Mouse (Mus musculus) heart, postnatal 25 days (tissue): ENCODE results near the gene Fkbp15. TPM values are rescaled to one million over a fixed set of nuclear protein-coding genes. Genes with fewer than 3 reads are reported as not detected.

Experiments used
- DNase-seq: peaks from one replicate; pipeline ENCODE4 v3.0.0; 2022; ENCODE audit warnings: low spot score
- intact Hi-C: fragments of 180-260 bp; cut with DNase I; formaldehyde crosslinking; loops from one replicate; pipeline ENCODE4 v1.15.1; 2025
- total RNA-seq, 2 experiments: library from RNA; stranded (reverse); gene quantifications; 2 replicates each; pipeline ENCODE4 v1.2.3; 2021

Fkbp15 gene
- total RNA-seq, 2 experiments from 2014 or later = 17.9 to 18.7 TPM

DNA sequence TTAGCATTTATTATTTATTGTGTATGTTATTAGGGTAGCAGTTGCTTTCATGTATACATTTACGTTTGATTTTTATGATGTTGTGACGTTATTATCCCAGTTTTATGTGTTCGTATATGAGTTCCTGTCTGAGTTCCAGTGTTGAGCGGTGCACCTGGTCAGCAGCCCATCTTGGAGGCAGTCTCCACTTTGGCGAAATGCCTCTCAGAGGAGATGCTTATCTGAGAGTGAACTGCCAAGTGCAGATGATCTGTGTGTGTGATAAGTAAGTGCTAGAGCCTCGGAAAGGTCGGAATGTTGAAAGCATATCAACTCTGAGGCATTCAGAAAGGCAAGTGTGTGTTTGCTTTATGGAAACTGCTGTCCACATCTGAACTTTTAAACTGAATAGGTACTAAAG, 13.3 kb upstream of the Fkbp15 start:
- no peak for DNase-seq
- intact Hi-C loops = no loop called here

DNA sequence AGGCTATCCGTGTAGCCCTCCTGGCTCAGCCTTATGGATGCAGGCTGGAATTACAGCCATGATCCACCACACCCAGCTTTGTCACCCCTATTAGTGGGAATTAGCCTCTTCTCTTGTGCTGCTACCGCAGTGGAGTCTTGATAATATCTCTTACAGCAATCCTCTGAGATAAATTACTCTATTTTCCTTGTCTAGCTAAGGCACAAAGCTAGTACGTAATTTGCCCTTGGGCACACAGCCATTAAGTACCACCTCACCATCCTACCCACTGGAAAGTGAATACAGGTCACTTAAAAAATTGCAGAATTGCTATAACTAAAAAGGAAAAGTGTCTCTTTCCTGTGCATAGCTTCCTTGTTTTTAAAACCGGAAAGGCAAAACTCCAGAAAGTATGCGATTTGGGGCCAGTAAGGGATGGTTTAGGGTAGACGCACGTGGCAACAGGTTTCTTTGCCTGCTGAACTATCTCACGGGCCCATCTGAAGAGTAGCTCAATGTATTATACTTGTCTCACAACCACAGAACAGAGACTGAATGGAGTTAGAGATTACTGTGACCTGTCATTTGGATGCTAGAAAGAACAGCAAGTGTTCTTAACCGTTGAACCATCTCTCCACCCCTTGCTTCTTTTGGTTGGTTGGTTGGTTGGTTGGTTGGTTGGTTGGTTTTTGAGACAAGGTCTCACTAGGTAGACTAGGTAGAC, 12.6 kb upstream of the Fkbp15 start:
- no peak for DNase-seq
- intact Hi-C loops = no loop called here

DNA sequence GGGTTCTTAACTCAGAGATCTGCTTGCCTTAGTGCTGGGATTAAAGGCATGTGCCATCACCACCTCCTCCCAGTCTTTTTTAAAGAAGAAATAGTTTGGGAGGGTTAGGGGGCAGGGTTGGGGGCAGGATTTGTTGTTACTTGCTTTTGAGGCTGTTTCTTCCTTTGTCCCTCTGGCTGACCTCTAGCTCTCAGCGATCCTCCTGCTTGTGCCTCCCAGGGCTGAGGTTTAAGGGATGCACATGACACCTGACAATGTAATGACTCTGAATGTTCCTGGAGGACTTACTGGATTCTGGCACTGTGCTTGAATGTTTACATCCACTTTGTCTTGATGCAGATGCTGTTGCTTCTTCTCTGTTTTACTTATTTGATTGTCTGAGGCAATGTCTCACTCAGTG, 12.1 kb upstream of the Fkbp15 start:
- intact Hi-C loops = no loop called here
- no peak for DNase-seq

DNA sequence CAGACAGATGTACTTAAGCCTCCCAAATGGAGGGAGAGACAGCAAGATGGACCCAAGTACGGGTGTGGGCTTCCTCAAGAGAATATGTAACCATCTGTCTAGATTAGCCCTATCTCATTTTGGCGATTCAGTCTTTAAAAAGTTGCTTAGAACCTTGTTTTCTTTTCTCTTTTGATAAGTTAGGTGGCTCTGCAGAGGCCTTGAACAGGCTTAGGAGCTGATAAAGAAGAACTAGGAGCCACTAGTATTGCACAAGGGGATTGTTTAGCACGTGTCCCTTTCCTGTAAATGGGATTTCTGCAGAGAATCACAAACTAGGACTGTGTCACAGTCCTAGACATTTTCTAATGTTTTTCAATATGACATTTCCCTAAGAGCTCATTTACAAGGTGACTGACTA, 8.7 kb upstream of the Fkbp15 start:
- no peak for DNase-seq
- intact Hi-C loops = no loop called here

DNA sequence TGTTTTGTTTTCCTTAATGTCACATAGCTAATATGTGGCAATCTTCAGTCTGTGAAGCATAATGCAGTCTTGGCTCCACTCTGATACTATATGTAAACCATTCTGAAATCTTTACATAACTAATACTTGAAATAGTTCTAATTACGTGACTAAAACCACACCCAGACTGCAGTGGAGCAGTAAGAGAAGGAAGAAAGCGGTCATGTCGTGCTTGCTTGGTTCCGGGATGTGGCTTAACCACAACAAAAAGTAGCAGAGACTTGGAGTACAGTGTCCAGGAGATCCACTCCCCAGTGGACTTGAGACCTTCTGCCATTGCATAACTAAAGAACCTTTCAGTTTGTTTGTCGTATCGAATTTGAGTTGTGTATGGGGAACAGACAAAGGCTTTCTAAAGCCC, 7.2 kb upstream of the Fkbp15 start:
- intact Hi-C loops = no loop called here
- no peak for DNase-seq

DNA sequence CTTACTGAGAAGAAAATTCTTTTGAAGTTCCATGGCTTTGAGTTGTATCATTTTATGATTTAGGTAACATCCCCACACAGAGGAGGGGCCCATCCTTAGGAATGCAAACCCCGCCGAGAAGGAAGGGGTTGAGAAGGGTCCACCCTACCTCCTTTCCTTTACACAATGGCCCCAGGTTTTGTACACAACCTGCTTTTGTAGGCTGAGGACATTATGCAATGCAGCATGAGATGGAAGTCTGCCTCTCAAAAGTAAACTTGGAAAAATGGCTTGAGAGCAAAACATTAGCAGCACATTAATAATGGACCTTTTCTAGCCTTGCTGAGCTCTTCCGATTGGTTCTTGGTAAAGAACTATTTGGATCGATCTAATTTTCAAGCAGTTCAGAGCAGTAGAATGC, 5.9 kb upstream of the Fkbp15 start:
- DNase-seq = no peak
- intact Hi-C loops = no loop called here

DNA sequence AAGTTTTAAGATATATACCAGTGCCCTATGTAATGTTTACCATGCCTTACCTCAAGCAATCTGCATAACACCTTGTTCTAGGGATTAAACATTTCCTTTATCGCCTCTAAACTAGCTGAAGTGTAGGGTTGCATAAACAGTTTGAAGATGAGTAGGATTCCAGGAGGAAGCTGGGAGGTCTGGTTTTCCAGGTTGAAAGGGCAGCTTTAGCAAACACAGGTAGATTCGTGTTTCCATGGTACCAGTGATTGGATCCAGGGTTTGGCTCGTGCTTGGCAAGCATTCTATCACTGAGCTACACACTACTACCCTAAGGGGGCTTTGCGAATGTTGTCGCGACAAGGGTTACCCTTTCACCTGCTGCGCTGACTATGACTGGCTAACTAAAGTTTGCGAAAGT, 4.0 kb upstream of the Fkbp15 start:
- DNase-seq = no peak
- intact Hi-C loops = no loop called here

DNA sequence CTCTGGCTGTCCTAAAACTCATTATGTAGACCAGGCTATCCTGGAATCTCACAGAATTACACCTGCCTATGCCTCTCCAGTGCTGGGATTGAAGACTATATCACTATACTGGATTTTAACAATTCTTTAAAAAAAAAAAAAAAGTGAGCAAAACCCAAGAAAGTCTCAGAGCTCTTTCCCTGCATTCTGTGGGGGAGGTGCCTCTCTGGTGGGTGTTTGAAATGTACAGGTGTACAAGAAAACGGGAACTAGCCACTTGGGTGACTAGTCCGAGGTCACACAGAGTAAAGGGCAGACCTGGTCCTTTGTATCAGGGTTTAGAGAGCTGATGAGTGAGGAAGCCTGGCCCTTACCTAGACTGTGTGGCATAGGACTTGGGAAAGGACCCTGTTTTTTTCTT, 2.1 kb upstream of the Fkbp15 start:
- DNase-seq = no peak
- intact Hi-C loops = no loop called here

DNA sequence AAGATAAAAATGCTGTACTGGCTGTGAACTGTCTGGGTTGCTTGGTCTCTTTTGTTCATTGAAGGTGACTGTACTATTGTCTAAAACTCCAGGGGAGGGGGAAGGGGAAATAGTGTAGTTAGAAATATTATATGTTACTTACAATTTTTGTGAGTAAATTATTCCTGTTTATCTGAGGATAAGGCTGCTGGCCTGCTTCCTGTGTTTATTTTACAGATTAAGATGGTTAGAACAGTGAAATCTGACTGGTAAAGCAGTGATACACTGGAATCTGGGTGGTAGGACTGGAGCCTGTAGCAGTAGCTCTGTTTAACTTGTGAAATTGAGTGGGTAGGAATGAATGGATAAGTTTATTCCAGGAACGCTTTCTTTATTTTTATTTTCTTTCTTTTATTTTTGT, 1.6 kb upstream of the Fkbp15 start:
- DNase-seq = no peak
- intact Hi-C loops = loop anchor here (2.0 kb wide), 1 partner anchor 47 kb away; the partner anchor contains the start of genes Cdc26 and Prpf4

DNA sequence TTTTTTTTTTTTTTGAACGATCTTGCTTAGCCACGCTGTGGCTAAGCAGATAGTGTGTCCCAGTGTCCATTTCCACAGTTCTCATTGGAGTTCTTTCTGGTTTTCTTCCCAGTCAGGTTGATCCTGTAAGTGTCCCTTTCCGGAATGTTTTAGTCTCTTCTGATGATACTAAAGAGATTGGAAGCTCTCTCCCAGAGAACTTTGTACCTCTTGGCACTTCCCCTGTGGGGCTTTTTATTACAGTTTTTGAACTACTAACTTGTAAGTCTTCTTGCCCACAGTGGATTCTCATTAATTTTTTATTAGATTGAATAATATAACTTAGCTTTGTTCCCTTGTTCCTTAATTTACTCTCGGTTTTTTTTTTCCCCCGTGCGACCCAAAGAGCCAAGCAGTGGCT, 1.2 kb upstream of the Fkbp15 start:
- intact Hi-C loops = loop anchor here (2.0 kb wide), 1 partner anchor 47 kb away; the partner anchor contains the start of genes Cdc26 and Prpf4
- DNase-seq = no peak

DNA sequence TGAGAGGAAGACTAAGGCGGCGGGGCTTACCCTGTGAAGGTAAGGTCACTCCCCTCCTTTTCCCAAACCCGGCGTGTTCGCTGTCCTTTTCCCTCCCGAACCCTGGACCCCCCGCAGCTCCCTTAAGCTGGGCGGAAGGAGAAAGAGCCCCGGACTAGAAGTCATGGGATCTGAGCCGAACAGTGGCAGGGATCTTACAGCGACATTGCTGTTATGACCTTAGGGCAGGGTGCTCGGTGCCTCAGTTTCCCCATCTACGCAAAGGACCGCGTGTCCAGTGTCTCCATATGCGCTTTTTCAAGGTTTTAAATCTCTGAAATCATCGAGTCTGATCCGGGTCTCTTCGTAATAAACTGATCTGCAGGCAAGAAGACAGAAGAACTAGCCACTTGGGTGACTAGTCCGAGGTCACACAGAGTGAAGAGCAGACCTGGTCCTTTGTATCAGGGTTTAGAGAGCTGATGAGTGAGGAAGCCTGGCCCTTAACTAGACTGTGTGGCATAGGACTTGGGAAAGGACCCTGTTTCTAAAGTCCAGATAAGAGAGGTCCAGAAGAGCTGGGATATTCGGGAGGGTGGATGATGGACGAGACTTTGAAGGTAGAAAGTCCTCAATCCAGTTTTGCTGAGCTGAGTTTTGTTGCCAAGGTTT, 582 bp upstream of the Fkbp15 start:
- DNase-seq = no peak
- intact Hi-C loops = loop anchor here (2.0 kb wide), 1 partner anchor 48 kb away; the partner anchor contains the start of genes Cdc26 and Prpf4

DNA sequence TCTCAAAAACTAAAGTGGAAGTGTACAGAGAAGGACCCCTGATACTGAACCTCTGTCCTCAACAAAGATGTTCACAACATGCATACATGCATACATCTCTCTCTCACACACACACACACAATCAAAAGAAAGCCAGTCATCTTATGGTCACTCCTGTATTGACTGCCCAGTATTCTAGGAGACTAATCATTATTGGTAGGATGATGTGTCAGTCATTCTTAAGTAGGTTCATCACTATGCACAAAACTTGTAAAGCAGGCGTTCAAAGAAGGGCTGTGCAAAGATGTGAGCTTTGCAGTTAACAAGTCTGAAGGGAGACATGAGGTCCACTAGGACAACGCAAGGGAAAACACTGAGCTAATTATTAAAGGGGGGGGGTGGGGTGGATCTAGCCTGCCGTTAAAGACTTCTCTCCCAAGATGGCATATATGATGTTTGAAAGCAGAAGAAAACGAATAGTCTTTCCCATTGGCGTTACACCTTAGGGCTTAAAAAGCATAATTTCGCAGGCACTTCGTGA, 1.0 kb downstream of the Fkbp15 start:
- intact Hi-C loops = loop anchor here (10.0 kb wide), 1 partner anchor 145 kb away; the partner anchor contains the start of gene Hdhd3
- no peak for DNase-seq

DNA sequence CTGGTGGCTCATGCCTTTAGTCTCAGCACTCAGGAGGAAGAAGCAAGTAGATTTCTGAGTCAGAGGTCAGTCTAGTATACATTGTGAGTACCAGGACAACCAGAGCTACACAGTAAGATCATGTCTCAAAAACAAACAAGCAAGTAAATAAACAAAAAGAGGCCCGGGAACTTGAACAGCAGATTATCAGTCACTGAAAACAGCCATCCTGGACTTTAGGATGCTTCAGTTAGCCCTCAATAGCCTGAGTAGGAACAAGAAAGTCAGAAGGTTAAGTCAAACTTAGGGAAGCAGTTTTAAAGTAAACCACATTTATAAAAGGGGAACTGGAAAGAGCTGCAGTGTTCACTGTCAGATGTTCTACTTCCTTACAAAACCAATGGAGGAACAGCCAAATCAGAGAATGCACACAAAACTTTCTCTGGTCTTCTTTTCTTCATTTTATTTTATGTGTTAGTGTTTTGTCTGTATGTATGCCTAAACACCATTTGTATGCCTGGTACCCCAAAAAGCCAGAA, 2.7 kb downstream of the Fkbp15 start:
- intact Hi-C loops = loop anchor here (10.0 kb wide), 1 partner anchor 147 kb away; the partner anchor contains the start of gene Hdhd3
- DNase-seq = no peak

DNA sequence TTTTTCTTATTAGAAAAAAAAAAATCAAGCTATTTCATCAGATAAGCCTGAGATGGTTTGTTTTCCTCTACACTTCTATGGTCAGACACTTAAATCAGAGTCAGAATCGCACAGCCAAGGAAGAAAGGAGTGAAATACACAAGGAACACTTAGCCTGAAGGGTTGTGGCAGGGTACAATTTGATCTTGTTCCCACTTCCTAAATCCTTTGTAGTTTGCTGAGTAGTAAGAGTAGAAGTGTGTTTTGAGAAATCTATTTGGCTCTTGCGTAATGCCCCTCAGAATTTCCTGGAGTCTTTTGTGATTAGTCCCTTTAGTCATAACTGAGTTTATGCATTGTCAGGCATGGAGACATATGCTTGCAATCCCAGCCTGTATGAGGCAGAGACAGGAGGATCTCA, 11.0 kb downstream of the Fkbp15 start:
- no peak for DNase-seq
- intact Hi-C loops = loop anchor here (10.0 kb wide), 1 partner anchor 55 kb away; the partner anchor contains the start of genes Cdc26 and Prpf4

DNA sequence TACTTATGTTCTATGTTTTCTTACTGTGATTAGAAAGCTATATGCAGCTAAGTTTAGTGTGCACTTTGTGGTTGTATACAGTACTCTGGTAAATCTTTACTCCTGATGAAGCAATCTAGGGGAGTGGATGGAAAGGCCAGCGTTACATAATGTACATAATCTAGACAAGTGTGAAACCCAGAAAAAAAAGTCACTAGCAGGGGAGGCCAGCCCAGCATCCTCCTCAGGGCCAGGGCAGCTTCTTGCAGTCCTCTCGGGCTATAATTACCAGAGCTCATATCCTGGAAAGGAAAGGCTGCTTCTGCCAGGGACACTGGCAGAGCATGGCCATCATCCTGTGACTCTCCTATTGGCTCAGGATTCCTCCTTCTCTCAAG, 12.0 kb downstream of the Fkbp15 start:
- intact Hi-C loops = loop anchor here (10.0 kb wide), 1 partner anchor 56 kb away; the partner anchor contains the start of genes Cdc26 and Prpf4
- DNase-seq = no peak

DNA sequence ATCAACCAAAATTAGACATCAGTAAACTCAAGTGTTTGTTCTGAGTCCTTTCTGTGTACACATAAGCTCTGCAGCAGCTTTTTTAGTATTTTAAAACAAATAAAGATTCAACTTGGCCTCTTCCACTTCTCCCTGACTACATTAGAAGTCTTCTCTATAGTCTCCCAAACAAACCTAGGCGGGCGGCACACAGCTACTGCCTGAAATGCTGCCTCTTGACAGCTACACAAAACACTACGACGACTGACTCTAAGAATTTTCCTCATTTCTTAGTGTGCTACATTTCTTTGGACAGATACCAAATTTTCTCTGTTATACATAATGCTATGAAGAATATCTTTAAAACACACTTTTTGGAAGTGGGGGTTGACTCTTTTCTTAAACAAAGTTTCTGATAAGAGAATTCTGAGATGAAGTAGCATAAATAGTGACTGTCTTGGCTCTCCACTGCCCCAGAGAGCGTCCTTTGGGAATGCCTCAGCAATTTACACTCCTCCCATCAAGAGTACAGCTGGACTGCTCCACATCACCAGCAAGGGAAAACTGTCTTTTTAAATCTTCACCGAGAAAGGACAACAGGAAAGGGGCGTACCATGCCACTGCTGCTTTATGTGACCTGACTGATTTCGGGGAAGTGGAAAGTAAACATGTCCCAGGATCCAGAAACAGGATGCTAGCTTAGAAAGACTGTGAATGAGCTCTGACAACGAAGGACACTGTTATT, 12.6 kb downstream of the Fkbp15 start:
- DNase-seq = no peak
- intact Hi-C loops = loop anchor here (10.0 kb wide), 1 partner anchor 57 kb away; the partner anchor contains the start of genes Cdc26 and Prpf4

DNA sequence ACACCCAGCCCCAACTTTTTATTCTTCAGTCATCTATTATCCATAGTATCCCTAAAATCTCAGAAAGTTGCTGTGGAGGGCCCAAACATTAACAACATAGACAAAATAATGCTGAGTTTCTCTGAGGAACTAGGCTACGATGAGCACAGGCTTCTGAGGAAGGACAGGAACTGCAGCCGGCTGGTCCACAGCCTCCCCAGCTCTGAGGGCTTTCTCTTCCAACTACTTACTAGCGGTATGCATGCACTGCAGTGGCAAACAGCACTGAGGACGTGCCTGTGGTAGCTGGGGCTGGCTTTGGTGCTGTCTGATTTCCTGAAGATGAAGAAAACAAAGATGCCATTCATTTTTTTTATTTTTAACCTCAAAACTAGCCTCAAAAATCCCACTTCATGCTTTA, 14.5 kb downstream of the Fkbp15 start:
- no peak for DNase-seq
- intact Hi-C loops = loop anchor here (10.0 kb wide), 1 partner anchor 59 kb away; the partner anchor contains the start of genes Cdc26 and Prpf4

DNA sequence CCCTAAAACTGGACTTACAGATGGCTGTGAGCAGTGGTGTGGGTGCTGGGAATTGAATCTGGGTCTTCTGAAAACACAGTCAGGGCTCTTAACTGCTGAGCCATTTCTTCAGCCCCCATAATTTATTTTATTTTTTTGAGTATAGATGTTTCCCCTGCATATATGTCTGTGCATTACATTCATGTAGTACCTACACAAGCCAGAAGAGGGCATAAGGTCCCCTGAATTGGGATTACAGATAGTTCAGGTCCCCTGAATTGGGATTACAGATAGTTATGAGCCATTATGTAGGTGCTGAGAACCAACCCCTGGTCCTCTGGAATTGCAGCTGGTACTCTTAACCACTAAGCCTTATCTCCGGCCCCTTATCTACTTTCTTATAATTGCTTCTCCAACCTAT, 16.3 kb downstream of the Fkbp15 start:
- intact Hi-C loops = loop anchor here (10.0 kb wide), 1 partner anchor 61 kb away; the partner anchor contains the start of genes Cdc26 and Prpf4
- DNase-seq = no peak

DNA sequence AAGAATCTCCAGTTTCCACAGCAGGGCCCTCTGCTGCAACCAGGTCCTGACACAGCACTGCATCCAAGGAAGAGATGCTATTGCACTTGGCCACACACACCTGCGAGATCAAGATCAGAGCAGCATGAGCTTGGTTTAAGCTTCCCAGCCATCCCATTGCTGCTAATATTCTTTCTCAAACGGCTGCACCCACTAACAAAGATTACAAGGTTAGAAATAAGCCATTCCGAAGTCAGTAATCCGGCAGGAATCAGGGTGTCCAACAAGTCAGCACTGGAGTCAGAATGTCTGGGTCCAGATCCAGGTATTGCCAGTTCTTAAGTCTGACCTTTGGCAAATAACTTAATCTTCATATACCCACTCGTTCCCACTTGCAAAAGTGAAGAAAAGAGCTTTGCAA, 21.8 kb downstream of the Fkbp15 start:
- intact Hi-C loops = no loop called here
- DNase-seq = no peak

DNA sequence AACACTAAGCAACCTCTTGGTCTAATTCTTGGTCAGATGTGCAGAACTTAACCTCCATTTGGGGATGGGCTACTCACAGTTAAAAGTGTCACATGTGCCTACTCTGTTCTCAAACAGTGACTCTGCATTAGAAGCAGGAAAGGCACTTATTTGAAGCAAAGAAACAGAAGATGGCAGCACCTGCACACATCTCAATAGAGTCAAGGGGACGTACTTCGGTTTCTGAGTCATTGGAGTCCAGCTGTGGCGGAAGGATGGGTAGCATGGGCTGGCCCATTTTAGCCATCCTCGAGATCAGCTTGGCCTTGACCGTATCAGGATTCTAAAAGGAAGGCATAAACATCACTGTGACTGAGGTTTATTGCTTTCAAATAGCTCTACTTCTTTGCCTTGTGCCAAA, 28.4 kb downstream of the Fkbp15 start:
- no peak for DNase-seq
- intact Hi-C loops = no loop called here
